Mouse (Mus musculus) myocyte (in vitro differentiated cells): ENCODE results near the gene Slc2a2.

Experiments used
- CEBPB ChIP-seq: IDR thresholded peaks from 2 replicates; pipeline ENCODE4 v1.6.1; 2011; ENCODE audit warnings: mild to moderate bottlenecking, moderate library complexity; ENCODE audit not compliant: poor library complexity, insufficient read depth, severe bottlenecking
- E2F4 ChIP-seq: IDR thresholded peaks from one replicate; pipeline ENCODE4 v1.6.1; 2011; ENCODE audit warnings: mild to moderate bottlenecking, control low read depth, moderate library complexity; ENCODE audit not compliant: insufficient read depth
- MAX ChIP-seq: IDR thresholded peaks from one replicate; pipeline ENCODE4 v1.6.1; 2011; ENCODE audit warnings: low read depth, mild to moderate bottlenecking, control low read depth
- MYOD1 ChIP-seq, 3 experiments: IDR thresholded peaks; one replicate each; pipeline ENCODE4 v1.6.1; 2011; ENCODE audit warnings: control low read depth in 2 of 3, low read depth in 2 of 3, mild to moderate bottlenecking in 2 of 3, moderate library complexity in 1 of 3; ENCODE audit not compliant: insufficient read length in 2 of 3, control insufficient read depth in 1 of 3
- MYOG ChIP-seq, 3 experiments: IDR thresholded peaks; one replicate each; pipeline ENCODE4 v1.6.1; 2011; ENCODE audit warnings: control low read depth in 2 of 3, low read depth in 2 of 3, mild to moderate bottlenecking in 2 of 3; ENCODE audit not compliant: insufficient read length in 2 of 3, control insufficient read depth in 1 of 3, insufficient read depth in 1 of 3
- POLR2A ChIP-seq: IDR thresholded peaks from one replicate; pipeline ENCODE4 v1.6.1; 2011; ENCODE audit warnings: low read depth, mild to moderate bottlenecking, control low read depth, moderate library complexity; ENCODE audit not compliant: insufficient read length
- POLR2AphosphoS2 ChIP-seq: IDR thresholded peaks from one replicate; pipeline ENCODE4 v1.6.1; 2011; ENCODE audit warnings: low read depth, control low read depth; ENCODE audit not compliant: insufficient read length
- SRF ChIP-seq: IDR thresholded peaks from one replicate; pipeline ENCODE4 v1.6.1; 2011; ENCODE audit warnings: low read depth; ENCODE audit not compliant: control insufficient read depth, insufficient read length
- TCF12 ChIP-seq: IDR thresholded peaks from one replicate; pipeline ENCODE4 v1.6.1; 2011; ENCODE audit warnings: mild to moderate bottlenecking, control low read depth; ENCODE audit not compliant: poor library complexity, insufficient read depth, severe bottlenecking
- TCF3 ChIP-seq: IDR thresholded peaks from one replicate; pipeline ENCODE4 v1.6.1; 2011; ENCODE audit warnings: low read depth, control low read depth; ENCODE audit not compliant: insufficient read length
- USF1 ChIP-seq: IDR thresholded peaks from one replicate; pipeline ENCODE4 v1.6.1; 2011; ENCODE audit warnings: low read depth, mild to moderate bottlenecking, control low read depth, moderate library complexity

DNA sequence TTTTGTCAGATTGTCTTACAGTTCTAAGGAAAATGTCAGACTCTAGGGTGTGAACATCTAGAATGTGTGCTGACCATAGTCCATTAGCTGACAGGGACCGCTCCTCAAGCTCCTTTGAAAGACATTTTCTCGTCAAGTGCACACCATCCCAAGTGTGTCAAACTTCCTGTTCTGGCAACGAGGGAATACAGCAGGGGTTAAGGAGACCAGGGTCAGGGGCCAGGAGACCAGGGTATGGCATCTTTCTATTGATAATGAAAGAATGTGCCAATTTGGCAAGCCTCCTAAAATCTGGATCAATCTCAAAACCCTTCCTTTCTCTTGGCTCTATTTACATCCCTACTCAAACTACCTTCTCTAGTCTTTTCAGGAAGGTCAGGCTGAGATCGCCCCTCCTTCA is 9.0 kb downstream of the Slc2a2 start:
- no peak for TF ChIP-seq POLR2A
- no peak for TF ChIP-seq SRF
- TF ChIP-seq E2F4 = no peak
- no peak for TF ChIP-seq CEBPB
- no peak for TF ChIP-seq TCF12
- TF ChIP-seq MYOD1 (IDR thresholded peaks at IDR 0.05; ENCODE audit: control insufficient read depth in 1 of 3, insufficient read length in 2 of 3, low read depth in 2 of 3) = no peak
- no peak for TF ChIP-seq MAX
- no peak for TF ChIP-seq POLR2AphosphoS2
- no peak for TF ChIP-seq MYOG (IDR thresholded peaks at IDR 0.05; ENCODE audit: control insufficient read depth in 1 of 3, insufficient read depth in 1 of 3, insufficient read length in 2 of 3, low read depth in 2 of 3)
- TF ChIP-seq USF1 = no peak
- TF ChIP-seq TCF3 = no peak
